Mouse (Mus musculus) limb, embryonic 11.5 days (tissue): ENCODE data around the gene Med4. TPM values are rescaled to one million over a fixed set of nuclear protein-coding genes. Genes with fewer than 3 reads are reported as not detected.
"Not testable (repeated sequence)": the region's sequence is repeated elsewhere in the genome, so short reads cannot be mapped to it uniquely, and the experiment has no call there.

ENCODE experiments used
- ATAC-seq: fragments of 200-750 bp; cut with Nextera tagmentation; 2 replicates; pipeline ENCODE4 v1.8.0; 2017; ENCODE audit warnings: low read depth; ENCODE audit not compliant: insufficient number of reproducible peaks, low FRiP score, low TSS enrichment
- DNase-seq: peaks from one replicate; pipeline ENCODE4 v3.0.0-alpha.2; 2015; ENCODE audit warnings: low spot score
- H3K27ac ChIP-seq: fragments of 300-500 bp; sonication (generic); replicated peaks from 2 replicates; pipeline ENCODE4 v1.5.1; 2014; ENCODE audit warnings: low read depth, mild to moderate bottlenecking, low read length
- H3K27me3 ChIP-seq: fragments of 300-500 bp; sonication (generic); 2 replicates; pipeline ENCODE4 v1.6.1; 2014; ENCODE audit warnings: mild to moderate bottlenecking, low read length, mixed read lengths; ENCODE audit not compliant: control insufficient read depth, insufficient read depth
- H3K36me3 ChIP-seq: fragments of 300-500 bp; sonication (generic); 2 replicates; pipeline ENCODE4 v1.6.1; 2014; ENCODE audit warnings: mild to moderate bottlenecking, low read length, moderate library complexity, mixed read lengths; ENCODE audit not compliant: control insufficient read depth, insufficient read depth
- H3K4me1 ChIP-seq: fragments of 300-500 bp; sonication (generic); 2 replicates; pipeline ENCODE4 v1.6.1; 2014; ENCODE audit warnings: low read length, mixed read lengths; ENCODE audit not compliant: control insufficient read depth, insufficient read depth
- H3K4me2 ChIP-seq: fragments of 300-500 bp; sonication (generic); 2 replicates; pipeline ENCODE4 v1.6.1; 2014; ENCODE audit warnings: low read depth, mild to moderate bottlenecking, moderate library complexity; ENCODE audit not compliant: severe bottlenecking
- H3K4me3 ChIP-seq: fragments of 300-500 bp; sonication (generic); 2 replicates; pipeline ENCODE4 v1.5.1; 2014; ENCODE audit warnings: low read depth, low read length
- H3K9ac ChIP-seq: fragments of 300-500 bp; sonication (generic); 2 replicates; pipeline ENCODE4 v1.6.1; 2014; ENCODE audit warnings: mild to moderate bottlenecking, low read length
- H3K9me3 ChIP-seq: fragments of 300-500 bp; sonication (generic); 2 replicates; pipeline ENCODE4 v1.6.1; 2016; ENCODE audit warnings: low read length; ENCODE audit not compliant: control insufficient read depth
- WGBS: fragments of 180-500 bp; shearing (Covaris S2); extraction: QIAGEN DNeasy Blood & Tissue Kit; methylation state at CpG from one replicate; pipeline ENCODE4 v1.1.7; 2014; 5-methylcytosine and 5-hydroxymethylcytosine counted together
- polyA plus RNA-seq: library from polyadenylated mRNA; unstranded; fragments of >200 nt; fragmentation: Nextera tagmentation; extraction: Ambion mirVana; gene quantifications from 2 replicates; pipeline ENCODE4 v1.2.1, GENCODE M21; 2014

The Med4 gene
- polyA plus RNA-seq, 1 experiment from 2014 or later = 119 TPM

DNA sequence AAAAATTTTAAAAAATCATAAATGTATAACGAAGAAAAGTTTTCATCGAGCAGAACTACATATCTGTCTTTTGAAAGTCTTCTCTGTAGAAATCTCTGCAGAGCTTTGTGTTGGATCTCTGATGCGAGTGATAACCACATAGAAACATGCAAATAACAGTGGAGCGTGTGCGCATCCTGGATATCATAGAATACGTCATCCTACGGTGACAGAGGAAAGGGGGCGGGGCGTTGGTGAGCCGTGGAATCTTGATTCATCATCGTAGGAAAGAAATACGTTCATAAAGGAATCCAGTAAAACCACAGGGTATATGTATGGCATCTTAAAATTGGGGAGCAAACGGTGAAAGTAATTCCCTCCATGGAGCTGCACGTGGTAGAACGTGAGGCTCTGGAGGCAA is 2.6 kb upstream of the Med4 start:
- Histone ChIP-seq H3K9ac (no peak overlapping the region), H3K27ac (no peak overlapping the region), H3K4me3 (no peak overlapping the region), H3K9me3 (no peaks in the 10 kb centered on the region), H3K4me1 (0 out of 2 replicates have a peak, but pooled peaks cover 3% of the 10 kb centered on the region), H3K36me3 (no peaks in the 10 kb centered on the region), H3K27me3 (no peaks in the 10 kb centered on the region), H3K4me2 (no peak overlapping the region)
- ATAC-seq = no peak
- WGBS = 89% methylated on average over 15 of the region's 15 CpGs
- DNase-seq = no peak

DNA sequence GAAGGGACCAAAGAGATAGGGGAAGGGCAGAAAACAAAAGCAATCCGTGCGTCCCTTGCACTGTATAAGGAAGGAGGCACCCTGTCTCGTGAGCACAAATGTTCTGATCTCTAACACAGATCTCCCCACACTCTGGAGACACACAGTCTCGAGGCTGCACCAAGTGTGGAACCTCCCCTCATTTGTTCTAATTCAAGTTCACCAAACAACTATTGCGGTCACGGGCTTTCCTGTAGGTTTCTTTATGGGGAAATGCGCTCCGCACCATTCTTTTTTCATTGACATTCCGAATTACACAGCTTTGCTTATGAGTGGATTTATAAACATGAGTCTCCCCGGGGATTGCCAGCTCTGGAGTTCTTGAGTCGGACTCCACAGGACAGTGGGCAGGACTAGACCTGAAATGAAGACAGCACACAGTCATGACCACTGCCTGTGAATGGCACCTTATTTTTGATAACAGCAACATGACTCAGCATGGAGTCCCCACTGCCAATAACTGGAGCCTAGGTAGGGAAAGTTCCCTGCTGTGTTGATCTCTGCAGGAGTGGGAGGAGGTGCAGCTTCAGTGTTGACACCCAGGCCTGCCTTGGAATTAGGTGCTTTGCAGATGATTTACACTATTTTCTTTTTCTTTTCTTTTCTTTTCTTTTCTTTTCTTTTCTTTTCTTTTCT is 2.0 kb upstream of the Med4 start:
- H3K4me2 ChIP-seq = no peak overlapping the region
- DNase-seq (no peak), ATAC-seq (no peak)
- H3K4me3 ChIP-seq = no peak overlapping the region
- no peaks in the 10 kb centered on the region for H3K9me3 ChIP-seq
- H3K27me3 ChIP-seq = no peaks in the 10 kb centered on the region
- no peaks in the 10 kb centered on the region for H3K36me3 ChIP-seq
- 74% methylated on average over 11 of the region's 11 CpGs for WGBS
- no peak overlapping the region for H3K9ac ChIP-seq
- H3K27ac ChIP-seq = no peak overlapping the region
- H3K4me1 ChIP-seq = 0 out of 2 replicates have a peak, but pooled peaks cover 3% of the 10 kb centered on the region

DNA sequence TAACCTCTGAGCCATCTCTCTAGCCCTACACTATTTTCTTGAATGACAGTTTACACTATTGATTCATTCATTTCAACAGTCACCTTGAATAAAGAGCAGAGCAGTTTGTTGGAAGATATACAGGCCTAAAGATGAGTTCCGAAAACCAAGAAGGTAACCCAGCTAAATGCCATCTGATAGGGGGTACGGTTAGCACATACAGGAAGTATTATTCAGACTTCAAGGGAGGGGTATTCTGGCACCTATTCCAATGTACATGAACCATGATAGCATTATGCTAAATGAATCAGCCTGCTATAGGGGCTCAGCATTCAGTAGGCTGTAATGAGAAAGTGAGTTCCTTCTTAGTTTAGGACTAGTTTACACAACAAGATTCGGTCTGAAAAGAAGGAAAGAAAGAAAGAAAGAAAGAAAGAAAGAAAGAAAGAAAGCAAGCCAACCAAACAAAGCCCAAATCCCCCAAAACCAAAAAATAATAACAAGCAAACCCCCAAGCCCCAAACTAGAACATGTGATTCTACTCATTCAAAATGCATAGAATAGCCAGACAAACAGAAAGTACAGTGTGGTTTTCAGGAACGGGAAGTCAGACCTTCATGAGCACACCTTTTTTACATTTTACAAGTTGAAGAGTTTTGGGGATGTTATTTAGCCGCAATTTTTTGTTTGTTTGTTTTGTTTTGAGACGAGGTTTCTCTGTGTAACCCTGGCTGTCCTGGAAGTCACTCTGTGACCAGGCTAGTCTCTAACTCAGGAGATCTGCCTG is 1.0 kb upstream of the Med4 start:
- H3K9me3 ChIP-seq = no peaks in the 10 kb centered on the region
- H3K4me1 ChIP-seq = 0 out of 2 replicates have a peak, but pooled peaks cover 3% of the 10 kb centered on the region
- no peaks in the 10 kb centered on the region for H3K36me3 ChIP-seq
- H3K27me3 ChIP-seq = no peaks in the 10 kb centered on the region
- ATAC-seq (no peak), DNase-seq (no peak)
- no peak overlapping the region for H3K9ac ChIP-seq
- 95% methylated on average over 6 of the region's 6 CpGs for WGBS
- no peak overlapping the region for H3K27ac ChIP-seq
- H3K4me3 ChIP-seq = no peak overlapping the region
- H3K4me2 ChIP-seq = no peak overlapping the region

DNA sequence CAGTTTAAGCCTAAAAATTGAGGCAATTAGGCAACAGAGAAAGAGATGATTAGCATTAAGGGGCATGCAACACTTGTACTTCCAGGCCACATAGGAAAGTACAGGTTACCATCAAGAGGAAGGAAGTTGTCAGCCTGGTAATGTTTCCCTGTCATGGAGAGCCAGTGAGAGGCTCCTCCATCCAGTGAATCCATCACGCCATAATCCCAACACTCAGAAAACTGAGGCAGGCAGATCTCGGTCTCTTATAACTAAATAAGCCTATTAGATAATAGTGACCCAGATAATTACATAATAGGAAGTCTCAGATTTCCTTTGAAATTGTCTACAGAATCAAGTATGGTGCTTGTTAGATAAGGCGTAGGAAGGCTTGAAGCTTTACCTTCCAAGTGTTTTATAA is 14.3 kb downstream of the Med4 start:
- ATAC-seq = no peak

DNA sequence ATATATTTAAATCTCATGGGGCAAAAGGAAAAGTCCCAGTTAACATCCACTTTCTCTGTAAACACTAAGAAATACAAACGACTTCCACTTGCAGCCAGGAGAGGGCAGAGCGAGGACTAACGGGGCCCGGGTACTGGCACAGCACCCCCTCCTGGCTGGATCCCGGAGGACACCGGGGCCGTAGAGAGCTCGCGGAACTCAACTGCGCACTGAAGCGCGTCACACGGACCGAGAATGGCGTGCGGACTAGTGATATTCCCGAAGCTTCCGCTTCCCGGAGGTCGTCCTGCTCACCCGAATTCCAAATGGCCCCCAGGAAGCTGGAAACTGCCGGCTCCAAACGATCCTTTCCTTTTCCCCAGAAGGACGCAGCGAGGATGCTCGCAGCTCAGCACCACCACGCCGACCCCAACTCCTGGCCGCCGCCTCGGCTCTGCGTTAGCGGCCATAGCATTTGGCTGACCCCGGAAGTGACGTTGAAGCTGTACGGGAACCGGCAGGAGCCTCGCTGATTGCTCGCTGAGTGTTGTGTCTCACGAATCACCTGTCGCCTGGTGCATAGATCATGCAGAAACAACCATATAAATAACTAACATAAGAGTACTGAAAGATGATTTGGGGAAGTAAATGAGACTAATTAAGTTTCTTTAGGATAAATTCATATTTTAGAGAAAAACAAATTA is 15.1 kb downstream of the Med4 start, which contains the start of gene Sucla2:
TSS of gene Sucla2 (plus strand) at position 554 of the 683 bp plus-strand sequence.
- Histone ChIP-seq H3K9ac (peak within 1 kb of the TSS; percentile 60), H3K4me1 (no peaks in the 10 kb centered on the region), H3K4me2 (no peak within 1 kb of the TSS; the same call in 1 of the 2 replicates), H3K27me3 (no peaks in the 10 kb centered on the region), H3K36me3 (no peaks in the 10 kb centered on the region), H3K27ac (peak within 1 kb of the TSS; percentile 65; the same call in 1 of the 2 replicates), H3K4me3 (peak within 1 kb of the TSS; percentile 45), H3K9me3 (no peaks in the 10 kb centered on the region)
- DNase-seq = peak; percentile 96
- peak; percentile 99 for ATAC-seq
- WGBS = under 1% methylated on average over 38 of the region's 41 CpGs

More for the DNA sequence above, 14.3 kb downstream of the Med4 start:
- Histone ChIP-seq H3K27me3 (no peaks in the 10 kb centered on the region), H3K9ac (no peak overlapping the region), H3K4me1 (no peaks in the 10 kb centered on the region), H3K9me3 (no peaks in the 10 kb centered on the region), H3K4me2 (no peak overlapping the region), H3K36me3 (no peaks in the 10 kb centered on the region), H3K4me3 (no peak overlapping the region), H3K27ac (no peak overlapping the region)
- WGBS = 82% methylated on average over 3 of the region's 3 CpGs
- DNase-seq = no peak

DNA sequence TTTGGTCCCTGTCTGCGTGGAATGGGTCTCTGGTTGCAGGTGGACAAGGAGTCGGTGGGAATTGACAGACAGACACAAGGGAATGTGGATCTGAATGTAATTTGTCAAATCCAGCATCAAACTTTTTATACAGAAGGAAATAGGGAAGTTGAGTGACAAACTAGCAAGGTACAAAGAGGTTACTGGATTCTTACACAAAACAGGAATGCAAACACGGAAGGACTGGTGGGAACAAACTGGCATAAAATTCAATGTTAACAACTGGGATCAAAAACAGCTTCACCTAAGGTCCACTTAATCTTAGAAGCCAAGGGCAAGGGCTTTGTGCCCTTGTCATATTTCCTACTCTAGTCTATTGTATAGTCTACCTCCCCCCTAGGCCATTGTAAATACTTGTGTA is 18.8 kb downstream of the Med4 start:
- not testable (repeated sequence) for ATAC-seq, H3K4me2 ChIP-seq, H3K27me3 ChIP-seq, H3K27ac ChIP-seq, H3K9ac ChIP-seq, H3K9me3 ChIP-seq, DNase-seq, H3K36me3 ChIP-seq, H3K4me3 ChIP-seq, H3K4me1 ChIP-seq
- 87% methylated on average over 3 of the region's 3 CpGs for WGBS

DNA sequence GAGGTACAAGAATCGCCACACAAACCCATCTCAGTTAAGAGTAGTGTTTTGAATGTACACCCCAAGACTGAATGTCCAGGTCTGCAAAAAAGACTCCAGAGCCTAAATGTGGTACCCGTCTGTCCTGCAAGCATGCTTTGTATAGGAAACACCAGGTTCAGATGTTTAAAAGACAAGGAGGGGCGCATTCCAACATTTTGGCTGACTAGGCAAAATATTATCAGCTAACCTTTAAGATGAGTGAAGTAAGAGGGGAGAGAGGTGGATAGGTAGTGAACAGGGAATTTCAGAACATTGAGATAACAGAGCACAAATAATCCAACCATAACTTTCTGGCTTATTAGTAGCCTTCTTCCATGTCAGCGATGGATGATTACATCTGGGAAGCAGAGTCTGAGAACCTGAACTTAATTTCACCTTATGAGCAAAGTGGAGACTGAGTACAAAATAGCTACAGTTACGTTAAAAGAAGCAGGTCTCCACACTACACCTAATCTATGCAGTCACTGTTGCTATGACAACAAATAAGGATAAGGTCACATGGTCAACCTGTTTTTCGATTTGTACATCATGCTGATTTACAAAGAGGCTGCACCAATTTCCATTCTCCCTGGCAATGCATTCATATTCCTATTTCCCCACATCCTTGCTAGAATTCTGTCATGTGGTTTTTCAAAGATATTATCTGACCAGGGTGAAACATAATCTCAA is 24.1 kb downstream of the Med4 start:
- Histone ChIP-seq H3K27me3 (no peaks in the 10 kb centered on the region), H3K4me3 (no peak overlapping the region), H3K4me2 (no peak overlapping the region), H3K9ac (no peak overlapping the region), H3K36me3 (no peaks in the 10 kb centered on the region), H3K4me1 (no peaks in the 10 kb centered on the region), H3K27ac (no peak overlapping the region), H3K9me3 (no peaks in the 10 kb centered on the region)
- ATAC-seq = no peak
- no peak for DNase-seq
- 80% methylated on average over 6 of the region's 6 CpGs for WGBS

DNA sequence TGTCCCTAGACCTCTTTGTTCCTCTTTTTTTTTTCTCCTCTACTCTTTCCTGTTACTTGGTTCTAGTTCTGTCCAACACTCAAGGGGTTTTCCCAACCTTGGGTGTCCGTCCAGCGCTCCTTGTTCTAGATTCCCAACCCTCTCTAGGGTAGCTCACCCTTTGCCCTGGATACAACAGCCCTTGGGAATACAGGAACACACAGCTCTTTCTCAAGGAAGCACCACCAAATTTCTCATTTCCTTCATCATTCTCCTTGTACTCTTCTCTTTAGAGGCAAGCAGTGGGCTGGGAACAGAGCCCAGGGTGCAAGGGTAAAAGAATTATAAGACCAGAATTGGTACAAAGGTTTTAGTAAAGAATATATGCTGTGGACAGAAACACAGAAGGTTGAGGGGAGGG is 25.8 kb downstream of the Med4 start:
- Histone ChIP-seq H3K4me3 (no peak overlapping the region), H3K27ac (no peak overlapping the region), H3K9ac (no peak overlapping the region), H3K27me3 (no peaks in the 10 kb centered on the region), H3K4me2 (no peak overlapping the region), H3K4me1 (no peaks in the 10 kb centered on the region), H3K36me3 (no peaks in the 10 kb centered on the region), H3K9me3 (no peaks in the 10 kb centered on the region)
- ATAC-seq (no peak), DNase-seq (no peak)
- 78% methylated on average over 2 of the region's 2 CpGs for WGBS
